Mouse (Mus musculus) cortical plate, adult 2 months (tissue): ENCODE results near the gene Slc17a5. TPM values are rescaled to one million over a fixed set of nuclear protein-coding genes. Genes with fewer than 3 reads are reported as not detected.
"Not testable (repeated sequence)": the region's sequence is repeated elsewhere in the genome, so short reads cannot be mapped to it uniquely, and the experiment has no call there.

Source experiments
- H3K27ac ChIP-seq: fragments of 200-500 bp; 2 replicates; pipeline ENCODE4 v1.5.1; 2012; ENCODE audit warnings: low read length, control low read depth, inconsistent platforms; ENCODE audit not compliant: insufficient read depth
- H3K4me1 ChIP-seq: fragments of 200-500 bp; 2 replicates; pipeline ENCODE4 v1.6.1; 2011; ENCODE audit warnings: low read length; ENCODE audit not compliant: control insufficient read depth, insufficient read depth
- H3K4me3 ChIP-seq: fragments of 200-500 bp; 2 replicates; pipeline ENCODE4 v1.5.1; 2011; ENCODE audit warnings: mild to moderate bottlenecking, low read length, control low read depth; ENCODE audit not compliant: insufficient read depth
- CTCF ChIP-seq: fragments of 200-500 bp; IDR thresholded peaks from 2 replicates; pipeline ENCODE4 v1.5.1; 2011; ENCODE audit warnings: mild to moderate bottlenecking, control low read depth, low read length; ENCODE audit not compliant: insufficient read depth; ENCODE audit errors: extremely low read depth
- POLR2A ChIP-seq: fragments of 200-500 bp; IDR thresholded peaks from 2 replicates; pipeline ENCODE4 v1.6.1; 2011; ENCODE audit warnings: mild to moderate bottlenecking, low read length, control low read depth; ENCODE audit not compliant: insufficient read depth; ENCODE audit errors: extremely low read depth
- polyA plus RNA-seq: library from polyadenylated mRNA; depleted of rRNA; stranded (reverse); fragments of >200 nt; gene quantifications from 2 replicates; pipeline ENCODE4 v1.2.3, GENCODE M21; 2012; rRNA removed

Slc17a5 gene
- polyA plus RNA-seq, 1 experiment: 17.4 TPM

DNA sequence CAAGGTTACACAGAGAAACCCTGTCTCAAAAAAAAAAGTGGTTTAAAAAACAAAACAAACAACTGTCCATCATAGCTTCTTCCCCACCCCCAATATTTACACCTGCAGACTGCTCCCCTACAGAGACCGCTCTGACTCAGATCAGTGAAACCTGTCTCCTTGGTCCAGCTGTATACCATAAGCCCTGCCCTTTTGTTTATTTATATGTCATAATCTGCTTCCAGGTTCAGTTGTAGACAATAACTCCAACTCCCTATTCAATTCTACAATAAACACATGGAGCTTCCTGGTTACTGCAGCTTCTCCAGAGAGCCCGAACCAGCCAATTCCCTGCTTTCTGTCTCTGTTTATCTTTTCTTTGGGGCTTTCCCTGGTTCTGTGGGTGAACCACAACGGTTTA, 96.7 kb downstream of the Slc17a5 start:
- Histone ChIP-seq H3K27ac (no peak overlapping the region), H3K4me1 (peaks cover 2% of the 10 kb centered on the region; the same call in 1 of the 2 replicates), H3K4me3 (no peak overlapping the region)
- TF ChIP-seq POLR2A: no peak
- no peak for TF ChIP-seq CTCF

DNA sequence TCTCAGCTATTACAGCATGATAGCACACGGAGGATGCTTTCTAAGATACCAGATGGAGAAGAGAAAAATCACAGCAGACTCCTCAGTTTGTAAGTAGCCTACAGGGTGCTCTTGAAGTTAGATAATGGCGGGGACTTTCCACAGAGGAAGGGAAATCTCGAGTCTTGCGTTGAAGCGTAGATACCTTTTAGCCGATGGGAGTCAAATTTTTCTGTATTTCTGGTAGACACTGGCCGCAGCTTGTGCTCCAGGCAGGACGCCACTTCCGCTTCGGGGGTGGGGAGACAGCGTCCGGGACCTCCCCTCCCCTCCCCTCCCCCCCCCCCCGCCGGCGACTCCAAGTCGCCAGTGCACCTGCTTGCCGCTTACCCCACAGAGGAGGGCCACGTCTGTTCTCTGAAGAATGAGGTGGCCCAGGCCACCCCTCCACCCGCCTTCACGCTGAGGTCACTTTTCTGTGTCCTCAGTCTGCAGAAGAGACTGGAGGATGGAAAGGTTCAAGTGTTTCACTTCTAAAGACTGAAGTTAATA, 98.9 kb downstream of the Slc17a5 start, which contains the start of gene Eef1a1:
Gene Eef1a1, minus strand, starts transcription at position 262 of the 531 bp plus-strand sequence.
- Histone ChIP-seq H3K27ac (peak within 1 kb of the TSS; percentile 53; the same call in 1 of the 2 replicates), H3K4me3 (peak within 1 kb of the TSS; percentile 57), H3K4me1 (peaks cover 2% of the 10 kb centered on the region; the same call in 1 of the 2 replicates)
- no peak for TF ChIP-seq CTCF
- 0 out of 2 replicates have a peak, but pooled peaks have one; percentile 24 for TF ChIP-seq POLR2A

- not testable (repeated sequence) for H3K4me1 ChIP-seq, H3K27ac ChIP-seq, H3K4me3 ChIP-seq
Measured at GRCm38 (mm10) chr9:78488021-78488420, 99.8 kb downstream of the Slc17a5 start.

Other genes starting within 250 kb of the Slc17a5 start
- gene Gsta2, start 232.3 kb downstream of the Slc17a5 start, polyA plus RNA-seq: 0.28 and 0.44 TPM in 2 replicates
- gene Dppa5a, start 219.9 kb downstream of the Slc17a5 start, polyA plus RNA-seq: 0.26 TPM in 1 of 2 replicates, not detected in the other
- gene Ooep, start 209.3 kb downstream of the Slc17a5 start, polyA plus RNA-seq: 0.06 and 0.08 TPM in 2 replicates
- gene Ddx43, start 192.3 kb downstream of the Slc17a5 start, polyA plus RNA-seq: 0.21 and 0.27 TPM in 2 replicates
- 0.61 and 0.96 TPM in 2 replicates for gene Cgas, start 144.8 kb downstream of the Slc17a5 start, polyA plus RNA-seq
- gene Mto1, start 139.8 kb downstream of the Slc17a5 start, polyA plus RNA-seq: 29.6 and 30.4 TPM in 2 replicates
- 1.0 and 1.1 TPM in 2 replicates for gene Gm17324, start 139.3 kb downstream of the Slc17a5 start, polyA plus RNA-seq
- gene Eef1a1, start 98.9 kb downstream of the Slc17a5 start, polyA plus RNA-seq: 3,308 and 3,313 TPM in 2 replicates
- gene Cd109, start 27.5 kb upstream of the Slc17a5 start, polyA plus RNA-seq: 0.31 and 0.53 TPM in 2 replicates